Mouse (Mus musculus): Measurements from ENCODE around the gene Smarce1. TPM values are rescaled to one million over a fixed set of nuclear protein-coding genes. Genes with fewer than 3 reads are reported as not detected.

The Smarce1 gene
- polyA plus RNA-seq, 1 experiment from 2014 or later = 133 TPM

- ATAC-seq = peak; percentile 14; the same call in 1 of the 2 replicates
- 4% methylated on average over 2 of the region's 2 CpGs for WGBS
These were observed 23.4 kb downstream of the Smarce1 start for GRCm38 (mm10) chr11:99207449-99207848.

GRCm38 (mm10) chr11:99206954-99207353, 23.9 kb downstream of the Smarce1 start:
- no peak for ATAC-seq

More at GRCm38 (mm10) chr11:99207449-99207848, 23.4 kb downstream of the Smarce1 start:
- no peaks in the 10 kb centered on the region for H3K4me1 ChIP-seq (ENCODE audit: insufficient read depth, low read depth, low read length)
- H3K9ac ChIP-seq (replicated peaks; ENCODE audit: low read depth) = no peak overlapping the region
- no peak for TF ChIP-seq CTCF (IDR thresholded peaks at IDR 0.05)
- no peak overlapping the region for H3K4me2 ChIP-seq (replicated peaks; ENCODE audit: low read depth, low read length)
- peaks cover 15% of the 10 kb centered on the region; the same call in 1 of the 2 replicates for H3K36me3 ChIP-seq (ENCODE audit: insufficient read depth, low read length)
- no peaks in the 10 kb centered on the region for H3K9me3 ChIP-seq (ENCODE audit: low read length)
- no peak overlapping the region for H3K27ac ChIP-seq (ENCODE audit: low read length)
- DNase-seq (ENCODE audit: low spot score) = no peak
- H3K27me3 ChIP-seq (replicated peaks; ENCODE audit: insufficient read depth, low read length) = no peaks in the 10 kb centered on the region
- no peak overlapping the region for H3K4me3 ChIP-seq (ENCODE audit: low read depth, low read length)

GRCm38 (mm10) chr11:99189154-99189582, 41.6 kb downstream of the Smarce1 start:
- H3K4me3 ChIP-seq (ENCODE audit: low read depth, low read length) = no peak overlapping the region
- no peak overlapping the region for H3K27ac ChIP-seq (ENCODE audit: low read length)
- no peak for ATAC-seq
- no peak overlapping the region for H3K9ac ChIP-seq (replicated peaks; ENCODE audit: low read depth)
- no peak for TF ChIP-seq EP300 (IDR thresholded peaks at IDR 0.05)
- TF ChIP-seq CTCF (IDR thresholded peaks at IDR 0.05) = peak; percentile 89
- no peak overlapping the region for H3K4me2 ChIP-seq (replicated peaks; ENCODE audit: low read depth, low read length)
- 21% methylated on average over 14 of the region's 14 CpGs for WGBS
- no peaks in the 10 kb centered on the region for H3K4me1 ChIP-seq (ENCODE audit: insufficient read depth, low read depth, low read length)
- no peaks in the 10 kb centered on the region for H3K27me3 ChIP-seq (replicated peaks; ENCODE audit: insufficient read depth, low read length)
- no peaks in the 10 kb centered on the region for H3K36me3 ChIP-seq (ENCODE audit: insufficient read depth, low read length)
- H3K9me3 ChIP-seq (ENCODE audit: low read length) = no peaks in the 10 kb centered on the region
- peak; percentile 67 for DNase-seq (ENCODE audit: low spot score)

More at GRCm38 (mm10) chr11:99206954-99207353, 23.9 kb downstream of the Smarce1 start:
- H3K9ac ChIP-seq (replicated peaks; ENCODE audit: low read depth) = no peak overlapping the region
- TF ChIP-seq CTCF (IDR thresholded peaks at IDR 0.05) (peak; percentile 60), EP300 (IDR thresholded peaks at IDR 0.05) (no peak)
- peaks cover 10% of the 10 kb centered on the region; the same call in 1 of the 2 replicates for H3K36me3 ChIP-seq (ENCODE audit: insufficient read depth, low read length)
- DNase-seq (ENCODE audit: low spot score) = no peak
- H3K4me1 ChIP-seq (ENCODE audit: insufficient read depth, low read depth, low read length) = no peaks in the 10 kb centered on the region
- H3K27me3 ChIP-seq (replicated peaks; ENCODE audit: insufficient read depth, low read length) = no peaks in the 10 kb centered on the region
- H3K27ac ChIP-seq (ENCODE audit: low read length) = no peak overlapping the region
- WGBS = 7% methylated on average over 2 of the region's 2 CpGs
- H3K4me3 ChIP-seq (ENCODE audit: low read depth, low read length) = no peak overlapping the region
- no peak overlapping the region for H3K4me2 ChIP-seq (replicated peaks; ENCODE audit: low read depth, low read length)
- no peaks in the 10 kb centered on the region for H3K9me3 ChIP-seq (ENCODE audit: low read length)

- 59% methylated on average over 4 of the region's 4 CpGs for WGBS
- no peak for ATAC-seq
- Histone ChIP-seq H3K27me3 (replicated peaks; ENCODE audit: insufficient read depth, low read length) (no peaks in the 10 kb centered on the region), H3K4me3 (ENCODE audit: low read depth, low read length) (no peak overlapping the region), H3K9me3 (ENCODE audit: low read length) (no peaks in the 10 kb centered on the region), H3K4me1 (ENCODE audit: insufficient read depth, low read depth, low read length) (no peaks in the 10 kb centered on the region), H3K9ac (replicated peaks; ENCODE audit: low read depth) (no peak overlapping the region), H3K4me2 (replicated peaks; ENCODE audit: low read depth, low read length) (no peak overlapping the region), H3K36me3 (ENCODE audit: insufficient read depth, low read length) (no peaks in the 10 kb centered on the region), H3K27ac (ENCODE audit: low read length) (no peak overlapping the region)
- no peak for DNase-seq (ENCODE audit: low spot score)
- TF ChIP-seq CTCF (IDR thresholded peaks at IDR 0.05) = no peak
- TF ChIP-seq EP300 (IDR thresholded peaks at IDR 0.05) = no peak
These were observed 43.5 kb downstream of the Smarce1 start for GRCm38 (mm10) chr11:99187348-99187747.

- Histone ChIP-seq H3K4me1 (ENCODE audit: insufficient read depth, low read depth, low read length) (no peaks in the 10 kb centered on the region), H3K27me3 (replicated peaks; ENCODE audit: insufficient read depth, low read length) (no peaks in the 10 kb centered on the region), H3K36me3 (ENCODE audit: insufficient read depth, low read length) (no peaks in the 10 kb centered on the region), H3K4me3 (ENCODE audit: low read depth, low read length) (no peak overlapping the region), H3K27ac (ENCODE audit: low read length) (no peak overlapping the region), H3K9ac (replicated peaks; ENCODE audit: low read depth) (no peak overlapping the region), H3K4me2 (replicated peaks; ENCODE audit: low read depth, low read length) (no peak overlapping the region), H3K9me3 (ENCODE audit: low read length) (no peaks in the 10 kb centered on the region)
- 62% methylated on average over 2 of the region's 2 CpGs for WGBS
- ATAC-seq (no peak), DNase-seq (ENCODE audit: low spot score) (no peak)
- no peak for TF ChIP-seq EP300 (IDR thresholded peaks at IDR 0.05)
- no peak for TF ChIP-seq CTCF (IDR thresholded peaks at IDR 0.05)
These were observed 44.0 kb downstream of the Smarce1 start for GRCm38 (mm10) chr11:99186836-99187235.

GRCm38 (mm10) chr11:99182575-99182974, 48.2 kb downstream of the Smarce1 start:
- Histone ChIP-seq H3K4me1 (ENCODE audit: insufficient read depth, low read depth, low read length) (no peaks in the 10 kb centered on the region), H3K9ac (replicated peaks; ENCODE audit: low read depth) (no peak overlapping the region), H3K27me3 (replicated peaks; ENCODE audit: insufficient read depth, low read length) (no peaks in the 10 kb centered on the region), H3K36me3 (ENCODE audit: insufficient read depth, low read length) (no peaks in the 10 kb centered on the region), H3K27ac (ENCODE audit: low read length) (no peak overlapping the region), H3K4me2 (replicated peaks; ENCODE audit: low read depth, low read length) (no peak overlapping the region), H3K9me3 (ENCODE audit: low read length) (no peaks in the 10 kb centered on the region), H3K4me3 (ENCODE audit: low read depth, low read length) (no peak overlapping the region)
- peak; percentile 6 for DNase-seq (ENCODE audit: low spot score)
- ATAC-seq = no peak
- TF ChIP-seq CTCF (IDR thresholded peaks at IDR 0.05) (no peak), EP300 (IDR thresholded peaks at IDR 0.05) (no peak)
- WGBS = 52% methylated on average over 11 of the region's 11 CpGs

- no peaks in the 10 kb centered on the region for H3K27me3 ChIP-seq (replicated peaks; ENCODE audit: insufficient read depth, low read length)
- no peak for DNase-seq (ENCODE audit: low spot score)
- no peak overlapping the region for H3K4me3 ChIP-seq (ENCODE audit: low read depth, low read length)
- no peaks in the 10 kb centered on the region for H3K4me1 ChIP-seq (ENCODE audit: insufficient read depth, low read depth, low read length)
- H3K27ac ChIP-seq (ENCODE audit: low read length) = no peak overlapping the region
- H3K9me3 ChIP-seq (ENCODE audit: low read length) = no peaks in the 10 kb centered on the region
- no peak overlapping the region for H3K9ac ChIP-seq (replicated peaks; ENCODE audit: low read depth)
- no peak overlapping the region for H3K4me2 ChIP-seq (replicated peaks; ENCODE audit: low read depth, low read length)
- TF ChIP-seq CTCF (IDR thresholded peaks at IDR 0.05) (no peak), EP300 (IDR thresholded peaks at IDR 0.05) (no peak)
- H3K36me3 ChIP-seq (ENCODE audit: insufficient read depth, low read length) = no peaks in the 10 kb centered on the region
- ATAC-seq = no peak
- WGBS = 86% methylated on average over 5 of the region's 5 CpGs
These were observed 50.7 kb downstream of the Smarce1 start for GRCm38 (mm10) chr11:99180071-99180470.

Measured in lung, postnatal 0 days (tissue).